Mouse (Mus musculus) neutrophil, adult 65 days (primary cell): Measurements from ENCODE around the gene Psma7. TPM values are rescaled to one million over a fixed set of nuclear protein-coding genes. Genes with fewer than 3 reads are reported as not detected.

ENCODE experiments used
- total RNA-seq: library from RNA; stranded (reverse); gene quantifications from 2 replicates; pipeline ENCODE4 v1.2.4, GENCODE M21; 2023

The Psma7 gene
- 128 and 158 TPM in 2 replicates for total RNA-seq

DNA sequence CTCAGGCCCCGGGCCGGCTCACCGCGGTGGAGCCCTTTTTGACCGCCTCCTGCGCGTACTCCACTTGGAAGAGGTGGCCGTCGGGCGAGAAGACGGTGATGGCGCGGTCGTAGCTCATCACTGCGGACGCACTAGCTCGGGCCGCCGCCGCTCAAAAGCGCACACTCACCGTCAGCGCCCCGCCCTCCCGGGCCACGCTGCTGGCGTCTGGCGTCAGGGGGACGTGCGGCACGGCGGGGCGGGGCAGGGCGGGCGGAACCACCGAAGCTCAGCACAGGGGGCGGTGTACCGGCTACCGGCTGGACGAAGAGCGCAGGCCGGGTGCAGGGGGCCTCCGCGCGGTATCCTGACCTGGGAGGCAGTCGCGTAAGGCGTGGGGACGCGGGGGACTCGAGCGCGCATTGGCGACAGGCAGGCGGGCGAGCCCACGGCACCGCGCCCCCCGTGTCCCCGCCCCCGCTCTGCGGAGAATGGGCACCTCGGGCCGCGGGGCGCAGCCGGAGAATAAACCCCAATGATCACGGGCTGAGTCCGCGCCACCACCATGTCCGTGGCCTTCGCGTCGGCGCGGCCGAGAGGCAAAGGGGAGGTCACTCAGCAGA, at the start of gene Psma7, which contains the start of gene Ss18l1:
Gene Psma7, minus strand, starts transcription at position 178 of the 602 bp plus-strand sequence.
Gene Ss18l1, plus strand, starts transcription at position 254 of the 602 bp plus-strand sequence.

GRCm38 (mm10) chr2:180070481-180071453, 28.5 kb upstream of the Psma7 start, which contains the start of gene Mtg2:
Gene Mtg2 (plus strand): TSS chr2:180070588.

GRCm38 (mm10) chr2:180024401-180025098, 17.7 kb downstream of the Psma7 start, which contains the start of gene Lsm14b:
Gene Lsm14b (plus strand): TSS chr2:180024987.

Other genes with a start within 250 kb of the Psma7 start
- 30.3 and 46.5 TPM in 2 replicates for gene Taf4, start 65.8 kb downstream of the Psma7 start, total RNA-seq
- gene Lsm14b, start 17.4 kb downstream of the Psma7 start, total RNA-seq: 14.7 and 15.7 TPM in 2 replicates
- gene Ss18l1, start 76 bp upstream of the Psma7 start, total RNA-seq: 3.4 and 3.8 TPM in 2 replicates
- 4.6 and 6.9 TPM in 2 replicates for gene Mtg2, start 28.2 kb upstream of the Psma7 start, total RNA-seq
- not detected in 2 replicates for gene Hrh3, start 62.1 kb upstream of the Psma7 start, total RNA-seq
- gene Osbpl2, start 76.9 kb upstream of the Psma7 start, total RNA-seq: 69.9 and 77.3 TPM in 2 replicates
- 69.8 and 76.8 TPM in 2 replicates for gene Adrm1, start 129.1 kb upstream of the Psma7 start, total RNA-seq
- gene Lama5, start 183.4 kb upstream of the Psma7 start, total RNA-seq: 0.09 and 0.66 TPM in 2 replicates
- 370 and 374 TPM in 2 replicates for gene Rps21, start 214.9 kb upstream of the Psma7 start, total RNA-seq
- 21.0 and 30.1 TPM in 2 replicates for gene Cables2, start 231.1 kb upstream of the Psma7 start, total RNA-seq
- gene Rbbp8nl, start 247.4 kb upstream of the Psma7 start, total RNA-seq: not detected in 2 replicates